Mouse (Mus musculus) liver (tissue): ENCODE data around the gene Ms4a4d.
A peak's percentile ranks its signal among the peaks of the same experiment; 100 is the strongest.
"Not testable (repeated sequence)": the region's sequence is repeated elsewhere in the genome, so short reads cannot be mapped to it uniquely, and the experiment has no call there.

Experiments
- DNase-seq: peaks from one replicate; pipeline ENCODE4 v3.0.0-alpha.2; 2020; ENCODE audit warnings: mixed read lengths

Ms4a4d gene

GRCm38 (mm10) chr19:11536593-11536992 lies at the start of gene Ms4a4d:
Gene Ms4a4d (plus strand): TSS chr19:11536801.
- peak; percentile 5 for DNase-seq

GRCm38 (mm10) chr19:11491406-11492189 lies 45.0 kb upstream of the Ms4a4d start:
- no peak for DNase-seq

- no peak for DNase-seq
Measured at GRCm38 (mm10) chr19:11492671-11493070, 43.9 kb upstream of the Ms4a4d start.

- DNase-seq = no peak
Measured at GRCm38 (mm10) chr19:11494519-11494918, 42.1 kb upstream of the Ms4a4d start.

DNA sequence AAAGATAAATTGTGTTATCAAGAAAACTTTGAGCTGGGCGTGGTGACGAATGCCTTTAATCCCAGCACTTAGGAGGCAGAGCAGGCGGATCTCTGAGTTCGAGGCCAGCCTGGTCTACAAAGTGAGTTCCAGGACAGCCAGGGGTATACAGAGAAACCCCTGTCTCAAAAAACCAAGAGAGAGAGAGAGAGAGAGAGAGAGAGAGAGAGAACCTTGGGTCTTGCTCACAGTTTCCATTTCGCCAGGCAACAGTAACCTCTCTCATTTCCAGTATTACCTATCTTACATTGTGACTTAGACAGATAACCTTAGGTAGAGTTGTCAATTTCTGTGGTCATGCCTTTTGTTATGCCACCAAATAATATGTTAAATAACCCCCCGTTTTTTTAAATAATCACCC lies 40.2 kb upstream of the Ms4a4d start:
- no peak for DNase-seq

GRCm38 (mm10) chr19:11497300-11497699 lies 39.3 kb upstream of the Ms4a4d start:
- DNase-seq = not testable (repeated sequence)

DNA sequence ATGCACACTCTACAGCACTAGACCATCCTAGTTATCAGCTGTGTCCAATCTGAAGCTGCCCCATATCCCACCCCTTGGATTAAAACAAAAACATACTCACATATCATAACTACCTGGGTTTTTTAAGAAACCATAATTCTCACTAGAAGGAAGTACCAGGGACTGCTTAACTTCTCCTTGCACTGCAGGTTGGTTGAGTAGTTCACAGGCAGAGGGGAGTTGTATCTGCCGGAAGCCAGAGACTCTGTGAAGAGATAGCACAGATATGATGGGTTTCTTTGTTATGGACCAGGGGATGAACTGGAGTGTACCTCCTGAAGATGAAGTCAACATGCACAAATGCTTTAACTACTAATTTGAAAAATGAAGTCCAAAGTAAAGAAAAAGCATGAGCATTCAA lies 35.8 kb upstream of the Ms4a4d start:
- DNase-seq = no peak

- DNase-seq = no peak
Measured at GRCm38 (mm10) chr19:11501326-11501725, 35.3 kb upstream of the Ms4a4d start.

DNA sequence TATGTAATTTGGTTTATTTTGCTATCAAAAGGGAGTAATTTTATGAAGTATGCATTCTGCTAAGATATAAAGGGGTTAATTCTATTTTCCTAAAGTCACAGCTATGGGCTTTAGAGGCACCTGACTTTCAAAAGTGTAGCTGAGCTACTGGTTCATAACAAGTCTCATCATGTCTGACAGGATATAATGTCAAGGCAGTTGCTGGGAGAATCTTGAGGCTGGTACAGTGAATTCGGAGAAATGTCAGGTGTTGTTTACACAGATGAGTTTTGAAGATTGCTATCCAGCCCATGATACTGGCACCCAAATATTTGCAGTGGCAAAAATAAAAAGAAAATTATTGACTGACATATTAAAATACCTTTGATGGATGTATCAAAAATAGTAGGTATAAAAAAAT lies 31.7 kb upstream of the Ms4a4d start:
- DNase-seq = no peak

DNA sequence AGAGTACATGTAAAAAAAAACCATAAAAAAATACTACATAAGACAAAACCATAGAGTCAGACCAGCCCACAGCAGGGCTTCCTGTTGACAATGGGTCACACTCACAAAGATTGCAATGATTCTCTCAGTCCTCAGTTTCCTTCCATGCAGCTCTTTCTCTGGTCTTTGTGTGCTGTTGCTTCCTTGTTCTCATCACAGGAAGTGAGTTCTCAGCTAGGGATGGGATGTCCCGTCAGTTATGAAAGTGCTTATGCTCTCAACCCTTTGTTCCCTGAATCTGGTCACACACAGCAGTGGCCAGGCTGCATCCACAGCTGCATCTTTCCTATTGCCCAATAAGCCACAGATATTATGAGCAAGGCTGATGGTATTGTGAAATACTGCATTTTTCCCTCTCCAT lies 23.1 kb upstream of the Ms4a4d start:
- no peak for DNase-seq

DNA sequence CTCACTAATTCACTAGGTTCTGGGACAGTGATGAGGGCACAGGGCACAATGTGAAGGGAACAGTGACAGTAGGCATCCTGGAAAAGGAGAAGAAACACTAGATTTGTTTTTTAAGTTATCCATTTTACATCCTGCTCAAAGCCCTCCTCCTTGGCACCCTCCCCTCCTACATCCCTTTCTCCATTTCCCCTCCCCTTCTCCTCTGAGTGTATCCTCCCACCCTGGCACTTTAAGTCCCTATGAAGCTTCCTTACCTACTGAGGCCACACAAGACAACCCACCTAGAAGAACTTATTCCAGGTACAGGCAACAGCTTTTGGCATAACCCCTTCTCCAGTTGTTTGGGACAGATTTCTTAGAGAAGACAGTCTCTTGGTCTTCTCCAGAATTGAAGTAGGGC lies 20.4 kb upstream of the Ms4a4d start, which contains the start of gene Ms4a6b:
Ms4a6b (plus strand) TSS at position 267 of the 400 bp plus-strand sequence.
- no peak for DNase-seq

DNA sequence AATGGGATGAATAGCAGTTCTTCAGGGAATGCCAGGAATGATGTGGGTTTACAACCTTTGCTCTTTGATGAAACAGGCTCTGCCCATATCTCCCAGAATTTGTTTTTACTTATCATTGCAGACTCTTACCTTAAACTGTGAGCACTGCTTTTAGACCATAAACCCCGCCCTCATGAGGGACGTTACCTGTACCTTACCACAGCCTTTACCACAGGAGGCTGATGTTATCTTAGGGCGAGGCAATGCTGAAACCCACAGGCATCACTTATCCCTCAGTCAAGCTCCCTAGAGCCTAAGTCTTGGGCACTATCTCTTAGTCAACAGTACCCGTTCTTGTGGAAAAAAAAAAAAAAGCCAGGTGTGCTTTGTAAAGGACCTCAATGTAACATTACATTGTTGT lies 19.8 kb upstream of the Ms4a4d start:
- no peak for DNase-seq

GRCm38 (mm10) chr19:11517373-11517772 lies 19.2 kb upstream of the Ms4a4d start:
- not testable (repeated sequence) for DNase-seq

DNA sequence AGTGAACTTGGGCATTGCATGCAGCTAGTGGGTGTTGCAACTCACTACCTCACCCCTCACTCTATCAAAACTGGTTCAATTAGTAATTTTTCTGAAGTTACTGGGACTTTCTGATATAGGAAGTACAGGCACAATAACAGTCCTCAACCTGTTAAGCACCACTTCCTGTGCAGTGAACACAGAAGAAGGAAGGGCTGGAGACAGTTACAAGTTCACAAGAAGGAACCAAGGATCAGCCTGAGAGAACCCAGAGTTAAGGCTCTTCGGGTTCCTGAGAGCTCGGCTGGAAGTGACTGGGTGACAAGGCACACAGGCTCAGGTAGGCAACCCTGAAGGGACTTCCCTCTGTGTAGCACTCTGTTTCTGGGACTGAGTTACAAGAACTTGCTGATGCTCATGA lies 18.2 kb upstream of the Ms4a4d start:
- not testable (repeated sequence) for DNase-seq

DNA sequence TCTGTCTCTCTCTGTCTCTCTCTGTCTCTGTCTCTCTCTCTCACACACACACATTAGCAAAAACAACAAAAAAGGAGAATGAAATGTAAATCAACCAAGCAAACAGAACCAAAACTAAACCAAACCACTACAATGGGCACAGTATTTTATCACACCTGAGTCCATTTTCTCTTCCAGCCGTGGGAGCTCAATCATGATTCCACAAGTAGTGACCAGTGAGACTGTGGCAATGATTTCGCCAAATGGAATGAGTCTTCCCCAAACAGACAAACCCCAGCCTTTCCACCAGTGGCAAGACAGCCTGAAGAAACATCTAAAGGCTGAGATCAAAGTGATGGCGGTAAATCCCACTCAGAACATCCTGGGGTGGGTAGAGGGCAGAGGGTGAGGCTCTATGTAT lies 16.5 kb upstream of the Ms4a4d start:
- no peak for DNase-seq

DNA sequence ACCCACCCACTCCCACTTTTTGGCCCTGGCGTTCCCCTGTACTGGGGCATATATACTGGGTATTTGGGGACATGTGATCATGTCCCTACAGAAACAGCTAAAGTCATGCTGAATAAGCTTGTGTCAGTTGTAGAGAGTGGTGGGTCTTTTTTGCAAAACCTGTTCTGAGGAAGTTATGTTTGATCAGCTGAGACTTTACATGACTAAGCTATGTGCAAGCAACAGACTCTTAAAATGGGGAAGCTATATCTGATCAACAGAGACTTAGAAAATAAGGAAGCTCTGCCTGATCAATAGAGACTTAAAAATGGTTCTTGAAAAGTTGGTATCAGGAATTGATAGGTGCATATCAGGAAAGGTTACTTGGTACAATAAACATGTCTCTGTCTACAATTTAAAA lies 3.2 kb upstream of the Ms4a4d start:
- no peak for DNase-seq

DNA sequence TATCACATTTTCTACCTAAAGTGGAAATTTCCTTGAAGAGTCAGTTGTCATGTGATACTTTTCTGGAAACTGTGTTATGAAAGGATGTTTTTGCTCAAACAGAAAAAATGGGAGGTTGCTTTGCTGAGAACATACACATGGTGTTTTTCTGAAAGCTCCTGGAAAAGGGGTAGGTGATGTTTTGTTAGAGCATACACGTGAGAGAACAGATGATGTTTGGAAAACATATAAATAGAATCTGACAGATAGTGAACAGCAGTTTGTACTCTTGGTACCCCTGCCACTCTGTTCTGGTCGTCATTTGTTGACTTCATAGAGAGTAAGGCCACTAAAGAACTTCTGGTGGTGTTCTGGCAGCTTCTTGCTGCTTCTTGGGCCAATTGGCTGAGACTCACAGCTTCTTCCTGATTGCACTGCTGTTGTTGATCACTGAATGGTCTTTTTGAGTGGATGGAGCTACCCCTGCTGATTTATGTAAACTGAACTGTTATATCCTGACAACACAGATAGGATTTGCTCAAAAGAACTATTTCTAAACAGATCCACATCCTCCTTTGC lies 2.6 kb upstream of the Ms4a4d start:
- no peak for DNase-seq

- DNase-seq = peak; percentile 11
Measured at GRCm38 (mm10) chr19:11537336-11537735, 735 bp downstream of the Ms4a4d start.

GRCm38 (mm10) chr19:11540166-11540821 lies 3.7 kb downstream of the Ms4a4d start:
- DNase-seq = not testable (repeated sequence)

DNA sequence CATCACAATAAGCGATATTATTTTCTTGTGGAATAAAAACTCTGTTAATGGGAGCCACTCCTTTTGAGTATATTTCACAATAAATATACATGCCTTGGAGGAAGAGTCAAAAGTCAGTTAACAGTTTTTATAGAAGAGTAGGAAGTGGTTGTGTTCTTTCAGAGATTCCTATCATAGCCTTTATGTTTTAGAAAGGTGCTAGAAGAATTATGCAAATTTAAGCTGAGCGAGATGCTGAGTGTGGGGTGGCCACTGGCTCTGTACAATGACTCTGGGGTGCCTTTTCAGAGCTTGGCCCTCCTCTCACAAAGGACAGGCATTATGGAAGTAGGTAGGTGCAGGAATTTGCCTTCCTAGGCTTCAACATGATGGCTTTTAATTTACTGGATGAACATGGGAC lies 7.8 kb downstream of the Ms4a4d start:
- DNase-seq = not testable (repeated sequence)

DNA sequence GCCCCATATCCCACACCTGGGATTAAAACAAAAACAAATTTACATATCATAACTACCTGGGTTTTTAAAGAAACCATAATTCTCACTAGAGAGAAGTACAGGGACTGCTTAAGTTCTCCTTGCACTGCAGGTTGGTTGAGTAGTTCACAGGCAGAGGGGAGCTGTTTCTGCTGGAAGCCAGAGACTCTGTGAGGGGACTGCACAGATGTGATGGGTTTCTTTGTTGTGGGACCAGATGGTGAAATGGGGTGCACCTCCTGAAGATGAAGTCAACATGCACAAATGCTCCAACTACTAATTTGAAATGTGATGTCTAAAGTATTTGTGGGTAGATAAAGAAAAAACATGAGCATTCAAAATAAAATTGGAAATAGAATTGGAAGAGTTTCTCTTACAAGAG lies 11.3 kb downstream of the Ms4a4d start:
- DNase-seq = no peak

DNA sequence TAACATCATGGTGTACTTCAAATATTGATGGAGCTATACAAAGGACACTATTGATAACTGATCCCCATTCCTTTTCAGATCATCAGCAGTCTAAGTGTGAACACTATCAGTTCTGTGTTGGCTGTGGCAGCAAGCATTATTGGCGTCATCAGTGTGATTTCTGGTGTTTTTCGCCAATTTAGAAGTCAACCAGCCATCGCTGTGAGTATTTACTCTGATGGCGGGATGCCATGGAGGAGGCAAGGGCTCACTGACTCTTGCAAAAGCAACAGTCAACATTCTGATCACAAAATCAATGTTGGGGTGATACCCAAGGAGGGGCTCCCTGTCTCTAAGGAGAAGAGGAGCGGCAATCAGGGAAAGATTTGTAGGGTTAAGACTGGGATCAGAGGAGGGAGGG lies 18.1 kb downstream of the Ms4a4d start:
- no peak for DNase-seq

- DNase-seq = not testable (repeated sequence)
Measured at GRCm38 (mm10) chr19:11559560-11559959, 23.0 kb downstream of the Ms4a4d start.

GRCm38 (mm10) chr19:11574965-11575364 lies 38.4 kb downstream of the Ms4a4d start:
- no peak for DNase-seq
